Mouse (Mus musculus): ENCODE results near the gene Gprin1. TPM values are rescaled to one million over a fixed set of nuclear protein-coding genes. Genes with fewer than 3 reads are reported as not detected.

Gene Gprin1
- polyA plus RNA-seq, 1 experiment from 2014 or later: 0.27 TPM

GRCm38 (mm10) chr13:54746896-54747295, 2.8 kb downstream of the Gprin1 start:
- Histone ChIP-seq H3K4me2 (replicated peaks; ENCODE audit: low read depth) (no peak overlapping the region), H3K27ac (replicated peaks) (no peak overlapping the region), H3K4me3 (ENCODE audit: low read depth, low read length) (no peak overlapping the region), H3K9me3 (ENCODE audit: control insufficient read depth, low read length) (no peaks in the 10 kb centered on the region), H3K27me3 (ENCODE audit: control insufficient read depth, insufficient read depth, low read length) (no peaks in the 10 kb centered on the region; the same call in 1 of the 2 replicates), H3K9ac (ENCODE audit: low read length) (no peak overlapping the region), H3K4me1 (replicated peaks; ENCODE audit: control insufficient read depth, insufficient read depth) (peaks cover 3% of the 10 kb centered on the region; the same call in 1 of the 2 replicates), H3K36me3 (ENCODE audit: control insufficient read depth, insufficient read depth, low read length) (no peaks in the 10 kb centered on the region)
- DNase-seq (ENCODE audit: low spot score) (no peak), ATAC-seq (ENCODE audit: low FRiP score, low TSS enrichment) (no peak)
- TF ChIP-seq EP300 (optimal IDR thresholded peaks at IDR 0.05) (no peak), CTCF (IDR thresholded peaks at IDR 0.05; ENCODE audit: low read depth) (no peak)
- WGBS: 40% methylated on average over 10 of the region's 10 CpGs

- Histone ChIP-seq H3K4me1 (replicated peaks; ENCODE audit: control insufficient read depth, insufficient read depth) (peaks cover 3% of the 10 kb centered on the region; the same call in 1 of the 2 replicates), H3K27me3 (ENCODE audit: control insufficient read depth, insufficient read depth, low read length) (no peaks in the 10 kb centered on the region; the same call in 1 of the 2 replicates), H3K4me2 (replicated peaks; ENCODE audit: low read depth) (no peak overlapping the region), H3K9ac (ENCODE audit: low read length) (no peak overlapping the region), H3K36me3 (ENCODE audit: control insufficient read depth, insufficient read depth, low read length) (no peaks in the 10 kb centered on the region), H3K27ac (replicated peaks) (no peak overlapping the region), H3K9me3 (ENCODE audit: control insufficient read depth, low read length) (no peaks in the 10 kb centered on the region), H3K4me3 (ENCODE audit: low read depth, low read length) (no peak overlapping the region)
- DNase-seq (ENCODE audit: low spot score) (no peak), ATAC-seq (ENCODE audit: low FRiP score, low TSS enrichment) (no peak)
- WGBS: 39% methylated on average over 6 of the region's 6 CpGs
- TF ChIP-seq EP300 (optimal IDR thresholded peaks at IDR 0.05) (no peak), CTCF (IDR thresholded peaks at IDR 0.05; ENCODE audit: low read depth) (no peak)
Observed at GRCm38 (mm10) chr13:54746110-54746509, 3.6 kb downstream of the Gprin1 start.

- 4% methylated on average over 32 of the region's 34 CpGs for WGBS
- Histone ChIP-seq H3K4me2 (replicated peaks; ENCODE audit: low read depth) (peak overlapping the region; percentile 54), H3K27me3 (ENCODE audit: control insufficient read depth, insufficient read depth, low read length) (peaks cover 22% of the 10 kb centered on the region), H3K36me3 (ENCODE audit: control insufficient read depth, insufficient read depth, low read length) (no peaks in the 10 kb centered on the region), H3K9me3 (ENCODE audit: control insufficient read depth, low read length) (no peaks in the 10 kb centered on the region), H3K27ac (replicated peaks) (no peak overlapping the region), H3K9ac (ENCODE audit: low read length) (no peak overlapping the region), H3K4me1 (replicated peaks; ENCODE audit: control insufficient read depth, insufficient read depth) (no peaks in the 10 kb centered on the region), H3K4me3 (ENCODE audit: low read depth, low read length) (peak overlapping the region; percentile 37)
- ATAC-seq (ENCODE audit: low FRiP score, low TSS enrichment) (no peak), DNase-seq (ENCODE audit: low spot score) (no peak)
- TF ChIP-seq EP300 (optimal IDR thresholded peaks at IDR 0.05): no peak
- peak; percentile 3; the same call in 1 of the 2 replicates for TF ChIP-seq CTCF (IDR thresholded peaks at IDR 0.05; ENCODE audit: low read depth)
Observed at GRCm38 (mm10) chr13:54738213-54738601, 11.5 kb downstream of the Gprin1 start.

- Histone ChIP-seq H3K27me3 (ENCODE audit: control insufficient read depth, insufficient read depth, low read length) (peaks cover 22% of the 10 kb centered on the region), H3K4me3 (ENCODE audit: low read depth, low read length) (peak overlapping the region; percentile 37), H3K27ac (replicated peaks) (no peak overlapping the region), H3K36me3 (ENCODE audit: control insufficient read depth, insufficient read depth, low read length) (no peaks in the 10 kb centered on the region), H3K9ac (ENCODE audit: low read length) (no peak overlapping the region), H3K4me2 (replicated peaks; ENCODE audit: low read depth) (peak overlapping the region; percentile 54), H3K4me1 (replicated peaks; ENCODE audit: control insufficient read depth, insufficient read depth) (no peaks in the 10 kb centered on the region), H3K9me3 (ENCODE audit: control insufficient read depth, low read length) (no peaks in the 10 kb centered on the region)
- peak; percentile 70 for ATAC-seq (ENCODE audit: low FRiP score, low TSS enrichment)
- TF ChIP-seq CTCF (IDR thresholded peaks at IDR 0.05; ENCODE audit: low read depth) (no peak), EP300 (optimal IDR thresholded peaks at IDR 0.05) (no peak)
- under 1% methylated on average over 65 of the region's 87 CpGs for WGBS
- peak; percentile 53 for DNase-seq (ENCODE audit: low spot score)
Observed at GRCm38 (mm10) chr13:54737488-54738212, 12.0 kb downstream of the Gprin1 start.

GRCm38 (mm10) chr13:54736931-54737330, 12.7 kb downstream of the Gprin1 start:
- Histone ChIP-seq H3K27me3 (ENCODE audit: control insufficient read depth, insufficient read depth, low read length) (peaks cover 22% of the 10 kb centered on the region), H3K4me1 (replicated peaks; ENCODE audit: control insufficient read depth, insufficient read depth) (no peaks in the 10 kb centered on the region), H3K4me3 (ENCODE audit: low read depth, low read length) (no peak overlapping the region), H3K9me3 (ENCODE audit: control insufficient read depth, low read length) (no peaks in the 10 kb centered on the region), H3K4me2 (replicated peaks; ENCODE audit: low read depth) (no peak overlapping the region; the same call in 1 of the 2 replicates), H3K36me3 (ENCODE audit: control insufficient read depth, insufficient read depth, low read length) (no peaks in the 10 kb centered on the region), H3K27ac (replicated peaks) (no peak overlapping the region), H3K9ac (ENCODE audit: low read length) (no peak overlapping the region)
- 27% methylated on average over 3 of the region's 3 CpGs for WGBS
- no peak for DNase-seq (ENCODE audit: low spot score)
- TF ChIP-seq EP300 (optimal IDR thresholded peaks at IDR 0.05) (no peak), CTCF (IDR thresholded peaks at IDR 0.05; ENCODE audit: low read depth) (no peak)
- no peak for ATAC-seq (ENCODE audit: low FRiP score, low TSS enrichment)

GRCm38 (mm10) chr13:54726131-54726530, 23.5 kb downstream of the Gprin1 start:
- ATAC-seq (ENCODE audit: low FRiP score, low TSS enrichment): no peak
- 51% methylated on average over 11 of the region's 11 CpGs for WGBS
- no peak overlapping the region for H3K27ac ChIP-seq (replicated peaks)
- no peaks in the 10 kb centered on the region for H3K36me3 ChIP-seq (ENCODE audit: control insufficient read depth, insufficient read depth, low read length)
- 0 out of 2 replicates have a peak, but pooled peaks cover 2% of the 10 kb centered on the region for H3K9me3 ChIP-seq (ENCODE audit: control insufficient read depth, low read length)
- H3K4me1 ChIP-seq (replicated peaks; ENCODE audit: control insufficient read depth, insufficient read depth): no peaks in the 10 kb centered on the region
- H3K9ac ChIP-seq (ENCODE audit: low read length): no peak overlapping the region
- TF ChIP-seq EP300 (optimal IDR thresholded peaks at IDR 0.05): no peak
- no peak for TF ChIP-seq CTCF (IDR thresholded peaks at IDR 0.05; ENCODE audit: low read depth)
- no peak overlapping the region for H3K4me2 ChIP-seq (replicated peaks; ENCODE audit: low read depth)
- no peak for DNase-seq (ENCODE audit: low spot score)
- no peaks in the 10 kb centered on the region for H3K27me3 ChIP-seq (ENCODE audit: control insufficient read depth, insufficient read depth, low read length)
- no peak overlapping the region for H3K4me3 ChIP-seq (ENCODE audit: low read depth, low read length)

Data from stomach, postnatal 0 days (tissue).